Mouse (Mus musculus) right cerebral cortex, postnatal 25 days (tissue): ENCODE measurements around the gene Usp4.

ENCODE experiments used
- DNase-seq: peaks from one replicate; pipeline ENCODE4 v3.0.0; 2022

Usp4 gene

GRCm38 (mm10) chr9:108412221-108412620 lies 64.6 kb downstream of the Usp4 start:
- DNase-seq = no peak

GRCm38 (mm10) chr9:108428384-108428783 lies 80.7 kb downstream of the Usp4 start, which contains the start of gene Ccdc36:
Gene Ccdc36, minus strand, starts transcription at chr9:108428484.
- DNase-seq = no peak

GRCm38 (mm10) chr9:108431431-108432067 lies 83.9 kb downstream of the Usp4 start:
- no peak for DNase-seq

GRCm38 (mm10) chr9:108436182-108436581 lies 88.5 kb downstream of the Usp4 start, which contains the start of gene BC048562:
Gene BC048562, plus strand, starts transcription at chr9:108436482.
- no peak for DNase-seq

- DNase-seq = peak; percentile 28
These were observed 91.5 kb downstream of the Usp4 start for GRCm38 (mm10) chr9:108439176-108439575.

- peak; percentile 48 for DNase-seq
These were observed 92.8 kb downstream of the Usp4 start for GRCm38 (mm10) chr9:108440485-108440884.

- DNase-seq = peak; percentile 52
These were observed 93.7 kb downstream of the Usp4 start for GRCm38 (mm10) chr9:108441236-108441919.
